Mouse (Mus musculus) heart, postnatal 14 days (tissue): ENCODE measurements at regions not wholly inside any gene's neighbourhood (a gene's known extent, or its start where the extent isn't known, plus 50 kb on each side); places are given as distances from the start of the nearest gene placed in this dataset.

Source experiments
- DNase-seq, 2 experiments: peaks; one replicate each; pipeline ENCODE4 v3.0.0; 2021 to 2022
- intact Hi-C: fragments of 180-260 bp; cut with DNase I; formaldehyde crosslinking; loops from one replicate; pipeline ENCODE4 v1.15.1; 2025

DNA sequence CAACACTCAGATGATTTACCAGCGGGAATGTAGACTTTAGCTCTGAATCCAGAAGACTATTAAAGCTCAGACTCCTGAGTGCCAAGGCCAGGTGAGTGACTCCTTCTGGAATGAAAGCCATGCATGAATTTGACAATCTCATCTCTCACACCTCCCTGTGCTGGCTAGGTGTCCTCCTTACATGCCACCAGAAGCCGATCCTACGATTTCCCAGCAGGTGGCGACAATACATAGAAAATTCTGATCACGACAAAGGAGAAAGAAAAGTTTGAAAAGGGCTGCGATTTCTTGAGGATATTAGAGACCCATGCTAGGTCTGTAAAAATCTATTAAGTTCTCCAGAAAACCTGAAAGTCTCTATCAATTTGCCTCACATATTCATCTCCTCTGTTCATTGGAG is 198.7 kb upstream of the Rasgrp1 start:
- intact Hi-C loops: loop anchor here (2.0 to 5.0 kb wide), 2 partner anchors 569 to 701 kb away; partner anchors contain the start of gene Thbs1
- DNase-seq: peak; percentile 58 to 76

DNA sequence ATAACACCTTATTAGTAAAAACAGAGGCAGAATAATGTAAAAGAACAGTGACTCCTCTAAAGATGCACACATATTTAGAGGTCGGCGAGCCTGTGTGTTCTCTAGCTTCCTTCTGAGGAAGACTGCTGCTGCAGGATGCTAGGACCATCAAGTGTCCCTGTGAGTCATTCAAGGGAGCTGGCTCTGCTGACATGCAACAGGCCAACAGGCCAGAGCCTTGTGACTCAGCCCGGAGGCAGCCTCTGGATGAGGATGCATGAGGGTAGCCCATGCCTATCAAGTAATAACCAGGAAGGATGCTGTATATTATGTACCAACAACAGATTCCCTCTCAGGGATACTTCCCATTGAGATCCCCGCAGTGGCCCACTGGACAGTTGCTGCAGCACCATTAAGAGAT is 199.5 kb upstream of the Rasgrp1 start:
- DNase-seq: peak in 1 of 2 experiments; percentile 2
- intact Hi-C loops: loop anchor here (5.0 kb wide), 1 partner anchor 700 kb away; no protein-coding TSS in a partner anchor

DNA sequence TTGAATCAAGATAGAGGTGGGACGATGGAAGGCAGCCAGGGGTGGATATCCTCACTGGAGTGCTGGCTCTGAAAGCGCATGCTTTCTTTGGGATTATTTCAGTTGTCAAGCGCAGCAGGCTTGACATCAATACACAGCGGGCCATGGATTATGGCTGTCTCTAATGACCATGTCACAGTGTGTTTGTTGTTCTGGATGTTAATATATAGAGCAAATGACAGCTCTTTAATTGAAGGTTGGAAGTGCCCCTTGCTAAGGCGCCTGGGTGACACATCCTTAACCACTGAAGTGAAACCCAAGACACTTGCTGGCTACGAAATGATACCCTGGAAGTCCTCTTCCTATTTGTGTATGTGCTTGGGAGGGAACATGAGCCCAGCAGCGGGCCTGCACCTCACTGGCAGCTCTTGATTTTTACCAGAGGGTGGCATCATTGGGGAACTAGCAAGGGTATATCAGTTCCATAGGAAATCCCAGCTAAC is 200.5 kb upstream of the Rasgrp1 start:
- intact Hi-C loops: loop anchor here (5.0 kb wide), 1 partner anchor 699 kb away; no protein-coding TSS in a partner anchor

DNA sequence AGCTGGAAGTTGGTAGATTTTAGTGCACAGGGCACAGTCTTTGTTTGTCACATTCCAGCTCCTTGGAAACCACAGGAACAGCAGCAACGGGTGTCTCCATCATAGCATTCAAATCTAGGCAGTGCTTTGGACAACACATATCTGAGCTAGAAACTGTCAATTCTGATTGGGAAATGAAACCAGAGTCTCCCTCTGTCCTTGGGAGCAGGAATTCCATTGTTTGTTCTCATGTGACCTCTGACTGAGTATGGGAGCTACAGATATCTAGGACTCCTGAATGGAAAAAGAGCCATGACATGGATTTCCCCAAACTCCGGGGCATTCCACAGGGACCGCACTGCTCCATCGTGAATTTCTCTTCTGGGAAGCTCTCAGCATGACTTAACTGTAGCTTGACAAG is 205.5 kb upstream of the Rasgrp1 start:
- no peak for DNase-seq
- intact Hi-C loops: no loop called here

More for the DNA sequence above, 200.5 kb upstream of the Rasgrp1 start:
- DNase-seq: no peak

DNA sequence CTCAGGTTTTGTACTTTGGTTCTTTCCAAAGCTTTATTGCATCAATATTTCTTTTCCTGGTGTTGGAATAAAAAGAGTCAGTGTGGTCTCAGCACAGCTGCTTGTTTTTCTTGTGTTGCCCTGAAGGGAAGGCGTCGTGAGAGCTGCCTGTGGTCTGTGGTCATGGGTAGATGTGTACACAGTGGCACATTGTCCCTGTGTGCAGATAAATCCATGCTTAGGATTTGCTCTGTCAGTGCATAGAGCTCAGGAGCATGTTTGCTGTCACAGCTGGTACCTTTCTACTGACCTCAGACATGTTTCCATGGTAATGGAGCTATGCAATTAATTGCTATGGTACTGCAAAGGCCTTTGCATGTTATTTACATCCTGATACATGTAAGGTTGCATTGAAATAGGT is 213.5 kb upstream of the Rasgrp1 start:
- no peak for DNase-seq
- intact Hi-C loops: no loop called here

DNA sequence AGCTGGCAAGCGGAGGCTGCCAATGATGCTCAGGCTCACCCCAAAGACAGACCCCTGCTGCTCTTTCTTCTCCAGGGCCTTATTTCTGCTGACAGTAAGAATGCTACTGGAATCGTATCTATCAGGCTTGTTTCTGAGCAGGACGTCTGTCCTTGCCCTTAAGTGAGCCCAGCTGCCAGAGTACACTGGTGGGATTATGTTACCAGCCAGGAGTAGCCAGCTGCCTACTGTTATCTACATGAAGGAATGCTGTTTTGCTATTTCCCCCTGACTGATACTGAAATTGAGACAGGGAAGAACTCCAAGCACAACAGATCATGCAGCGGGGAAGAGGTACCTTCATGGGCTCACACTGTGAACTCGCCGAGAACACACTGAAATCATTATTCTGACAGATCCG is 228.2 kb upstream of the Rasgrp1 start:
- no peak for DNase-seq
- intact Hi-C loops: no loop called here

DNA sequence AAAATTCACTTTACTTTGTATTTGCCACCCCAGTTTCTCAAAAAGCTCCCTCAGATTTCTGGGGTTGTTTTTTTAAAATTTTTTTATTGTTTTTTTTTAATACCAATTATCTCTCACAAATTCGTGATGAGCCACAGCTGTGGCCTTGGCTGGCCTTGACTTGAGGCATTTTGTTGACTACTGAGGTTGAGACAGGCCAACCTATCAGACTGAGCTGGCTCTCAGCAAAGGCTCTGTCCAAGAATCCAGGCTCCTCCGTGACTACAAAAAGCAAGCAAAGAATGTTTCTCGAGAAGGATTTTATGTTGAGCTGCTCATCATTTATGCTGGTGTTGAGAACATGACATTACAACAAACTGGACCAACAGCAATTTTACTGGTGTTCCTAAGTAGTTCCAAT is 244.6 kb upstream of the Rasgrp1 start:
- intact Hi-C loops: no loop called here
- DNase-seq: peak; percentile 24 to 32

DNA sequence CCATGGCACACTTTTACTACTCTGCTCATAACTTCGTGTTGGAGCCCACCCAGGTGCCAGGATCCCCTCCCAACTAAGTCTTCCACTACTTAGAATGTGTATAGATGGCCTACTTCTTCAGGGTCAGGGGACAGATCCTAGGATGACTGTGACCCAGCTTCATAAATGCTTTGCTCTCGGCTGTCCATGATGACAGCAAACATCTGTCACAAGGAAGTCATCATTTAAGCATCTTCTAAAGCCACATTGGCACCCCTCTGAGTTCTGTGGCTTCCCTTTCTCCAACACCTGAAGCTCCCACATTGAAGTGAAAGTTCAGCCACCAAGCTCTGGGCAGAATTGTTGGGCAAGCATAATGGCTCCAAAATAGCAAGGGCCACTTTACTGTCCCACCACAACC is 252.2 kb upstream of the Rasgrp1 start:
- intact Hi-C loops: no loop called here
- DNase-seq: no peak

DNA sequence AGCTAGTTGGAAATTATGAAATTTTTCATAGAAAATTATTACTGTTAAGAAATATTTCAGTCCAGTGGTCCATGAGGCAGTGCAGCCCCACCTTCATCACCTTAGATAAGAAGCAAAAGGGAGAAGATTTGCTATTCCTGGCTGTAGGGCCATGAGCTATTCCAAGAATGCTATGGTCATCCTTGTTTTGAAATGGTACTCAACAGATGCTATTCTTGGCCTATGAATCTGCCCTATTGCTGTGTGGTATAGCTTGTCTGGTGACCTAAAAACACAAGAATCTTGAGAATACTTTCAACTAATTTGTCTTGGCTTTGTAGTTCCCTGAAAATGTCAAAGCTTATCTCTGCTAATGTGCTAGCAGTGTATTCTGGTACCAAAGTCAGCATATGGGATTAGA is 254.8 kb upstream of the Rasgrp1 start:
- intact Hi-C loops: no loop called here
- no peak for DNase-seq

DNA sequence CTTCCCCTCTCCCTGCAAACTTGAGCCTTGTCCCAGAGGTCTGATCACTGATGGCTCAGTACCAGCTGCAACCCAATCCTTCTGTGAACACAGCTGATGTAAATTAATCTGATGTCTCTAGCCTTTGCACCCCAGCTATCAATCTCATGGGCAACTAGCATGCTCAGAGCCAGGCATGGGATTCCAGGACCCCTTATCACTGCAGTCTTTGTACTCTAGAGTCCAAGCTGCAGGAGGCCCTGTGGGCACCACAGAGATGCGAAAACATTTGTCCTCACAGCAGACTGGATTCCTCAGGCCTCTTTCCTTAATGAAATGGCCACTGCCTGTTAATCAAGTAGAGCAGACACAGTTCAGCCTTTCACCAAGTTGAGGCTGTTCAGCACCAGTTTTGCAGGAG is 272.0 kb upstream of the Rasgrp1 start:
- intact Hi-C loops: no loop called here
- DNase-seq: no peak

DNA sequence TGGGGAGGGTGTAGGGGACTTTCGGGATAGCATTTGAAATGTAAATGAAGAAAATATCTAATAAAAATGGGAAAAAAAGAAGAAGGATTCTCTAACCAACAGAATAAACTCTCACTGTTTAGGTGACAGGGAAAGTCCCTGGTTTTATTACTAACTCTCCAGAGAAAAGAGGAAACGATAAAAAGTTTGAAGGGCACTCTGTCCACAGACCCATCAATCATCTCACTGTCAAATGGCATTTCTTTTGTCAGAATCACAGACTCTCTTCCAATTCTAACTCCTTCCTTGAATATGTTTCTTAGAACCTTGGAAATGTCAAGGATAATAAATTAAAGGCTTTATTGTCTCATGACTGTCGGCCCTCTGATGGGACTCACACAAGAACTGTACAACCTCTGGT is 275.3 kb upstream of the Rasgrp1 start:
- no peak for DNase-seq
- intact Hi-C loops: no loop called here

DNA sequence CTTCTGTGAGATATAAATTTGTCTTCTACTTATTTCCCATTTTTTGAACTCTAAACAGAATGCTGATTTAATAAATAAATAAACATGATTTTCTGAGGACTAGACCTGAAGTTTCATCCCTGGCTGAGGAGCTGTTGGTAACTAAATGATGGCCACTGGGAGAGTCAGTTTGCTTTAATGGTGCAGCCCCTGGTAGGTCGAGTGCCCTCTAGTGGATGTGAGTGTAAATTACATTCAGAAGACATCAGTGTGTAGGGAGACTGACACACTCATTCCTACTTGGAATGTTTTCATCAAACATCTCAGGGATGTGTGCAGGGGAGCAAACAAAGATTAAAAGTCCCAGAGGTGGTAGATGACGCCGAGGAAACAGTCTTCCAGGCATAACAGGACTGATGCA is 281.2 kb upstream of the Rasgrp1 start:
- peak in 1 of 2 experiments; percentile 7 for DNase-seq
- intact Hi-C loops: no loop called here

DNA sequence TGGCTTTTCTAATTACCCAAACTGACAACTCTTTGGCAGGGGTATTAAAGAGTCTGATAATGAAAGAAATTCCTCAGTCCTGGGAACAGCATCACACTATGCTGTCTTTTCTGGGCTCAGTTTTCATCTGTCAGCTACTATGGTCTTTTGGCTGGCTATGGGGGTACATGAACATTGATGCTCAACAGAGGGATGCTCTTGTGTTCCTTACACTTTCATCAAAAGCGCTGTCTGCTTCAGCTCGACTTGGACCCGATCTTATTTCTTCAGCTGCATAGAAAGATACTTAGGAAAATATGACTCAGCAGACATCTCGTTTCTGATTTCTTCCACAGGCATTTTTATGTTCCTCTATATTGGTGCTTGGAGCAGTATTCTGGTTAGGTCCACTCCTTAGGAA is 292.1 kb upstream of the Rasgrp1 start:
- DNase-seq: no peak
- intact Hi-C loops: no loop called here

DNA sequence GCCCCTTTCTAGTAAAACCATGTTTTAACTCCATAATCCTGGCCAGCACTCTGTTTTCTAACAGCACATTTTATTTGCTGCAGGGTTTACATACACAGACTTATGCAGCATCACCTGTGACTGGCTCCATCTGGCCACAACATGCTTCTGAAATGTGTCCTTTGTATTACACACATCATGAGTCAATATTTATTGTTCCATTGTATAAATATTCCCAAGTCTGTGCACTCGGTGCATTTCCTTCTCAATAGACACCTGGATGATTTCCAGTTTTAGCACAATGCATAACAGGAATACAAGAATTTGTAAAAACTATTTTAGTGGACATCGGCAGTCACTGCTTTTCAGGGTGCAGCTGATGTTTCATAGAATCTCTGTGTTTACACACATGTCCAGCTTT is 294.6 kb upstream of the Rasgrp1 start:
- intact Hi-C loops: no loop called here
- no peak for DNase-seq

DNA sequence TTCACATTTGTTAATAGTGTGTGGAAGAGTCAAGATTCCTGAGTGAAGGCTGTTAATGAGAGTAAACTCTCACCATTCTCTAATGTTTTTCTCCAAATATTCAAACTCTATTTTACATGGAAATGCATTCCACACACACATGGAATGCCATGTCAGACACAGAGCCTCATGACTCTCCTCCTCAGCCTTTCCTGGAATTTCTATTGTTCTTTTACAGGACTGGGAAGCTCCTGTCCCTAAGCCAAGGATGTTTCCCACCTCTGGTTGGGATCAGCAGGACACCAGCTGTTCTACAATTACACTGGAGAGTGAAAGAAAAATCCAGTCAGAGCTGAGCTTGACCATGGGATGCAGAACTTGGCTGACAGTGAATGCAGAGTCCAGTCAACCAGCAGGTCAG is 309.3 kb upstream of the Rasgrp1 start:
- no peak for DNase-seq
- intact Hi-C loops: no loop called here

DNA sequence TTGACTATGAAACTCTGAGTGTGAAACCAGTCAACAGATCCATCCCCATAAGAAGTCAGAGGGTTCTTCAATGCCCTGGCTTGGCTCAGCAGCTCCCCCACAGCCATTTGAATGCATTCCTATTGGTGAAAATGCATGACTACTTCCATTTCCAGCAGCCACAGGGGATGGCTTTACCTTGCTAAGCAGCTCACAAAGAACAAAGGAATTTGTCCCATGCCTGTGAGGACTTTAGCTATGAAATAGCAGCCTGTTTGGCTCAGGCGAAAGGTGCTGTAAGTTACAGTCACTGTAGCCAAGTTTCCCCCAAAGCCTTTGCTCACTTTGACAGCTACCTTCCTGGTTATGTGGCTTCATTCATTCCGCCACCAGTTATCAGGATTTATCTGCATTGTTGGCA is 309.8 kb upstream of the Rasgrp1 start:
- DNase-seq: no peak
- intact Hi-C loops: no loop called here

DNA sequence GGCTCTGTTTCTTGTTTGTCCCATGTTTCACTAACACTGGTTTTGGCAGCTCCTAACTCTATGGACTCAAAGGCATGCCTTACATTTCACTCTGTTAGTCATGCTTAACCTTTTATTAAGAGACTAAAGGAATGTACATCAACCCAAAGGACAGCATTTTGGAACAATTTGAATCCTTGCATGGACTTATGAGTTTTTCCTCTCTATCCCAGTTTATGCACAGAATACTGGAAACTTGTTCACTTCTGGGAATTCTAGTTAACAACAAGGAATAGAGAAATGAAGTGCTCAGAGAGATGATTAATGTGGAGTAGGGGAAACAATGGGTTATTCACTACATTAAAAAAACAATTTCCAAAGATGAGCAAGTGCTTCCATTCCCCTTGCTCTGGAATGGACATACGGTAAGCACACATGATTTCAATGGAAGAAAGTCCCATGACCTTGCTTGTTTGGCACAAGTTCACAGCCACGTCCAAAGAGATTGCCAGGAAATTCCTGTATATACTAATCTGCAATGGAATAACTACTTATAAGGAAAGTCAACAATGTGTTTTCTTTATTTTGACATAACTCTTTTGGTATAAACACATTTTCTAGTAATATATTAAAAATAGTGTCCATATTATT is 313.9 kb upstream of the Rasgrp1 start:
- no peak for DNase-seq
- intact Hi-C loops: no loop called here

DNA sequence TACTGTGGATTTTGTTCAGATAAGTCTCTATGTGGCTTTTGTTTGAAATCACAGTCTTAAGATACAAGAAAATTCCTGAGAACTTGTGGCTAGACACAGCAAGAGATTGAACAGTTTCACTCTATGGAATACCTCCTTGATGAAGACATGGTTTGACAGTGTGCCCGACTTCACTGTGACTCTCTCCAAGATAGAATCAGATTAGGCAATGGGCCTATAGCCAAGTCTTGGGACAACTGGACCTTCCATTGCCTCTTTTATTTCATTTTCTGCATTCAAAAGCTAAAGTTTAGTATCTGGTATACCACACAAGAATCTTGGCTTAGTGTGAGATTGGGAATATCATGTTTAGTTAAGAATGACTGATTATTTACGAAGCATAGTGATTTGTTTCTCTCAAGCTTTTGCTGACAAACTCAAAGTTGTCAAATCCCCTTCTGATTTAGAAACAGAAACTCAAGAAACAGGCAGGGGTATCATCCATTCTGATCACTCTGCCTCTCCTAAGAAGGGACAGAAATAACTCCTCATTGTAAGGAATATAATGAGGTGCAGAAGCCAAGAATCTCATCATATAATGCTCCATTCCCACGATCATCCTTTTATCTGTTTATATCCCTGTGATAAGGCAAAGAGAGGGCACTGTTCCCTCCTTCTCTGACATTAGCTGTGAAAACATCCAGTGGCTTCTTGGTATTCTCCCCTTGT is 317.6 kb upstream of the Rasgrp1 start:
- intact Hi-C loops: no loop called here
- no peak for DNase-seq

DNA sequence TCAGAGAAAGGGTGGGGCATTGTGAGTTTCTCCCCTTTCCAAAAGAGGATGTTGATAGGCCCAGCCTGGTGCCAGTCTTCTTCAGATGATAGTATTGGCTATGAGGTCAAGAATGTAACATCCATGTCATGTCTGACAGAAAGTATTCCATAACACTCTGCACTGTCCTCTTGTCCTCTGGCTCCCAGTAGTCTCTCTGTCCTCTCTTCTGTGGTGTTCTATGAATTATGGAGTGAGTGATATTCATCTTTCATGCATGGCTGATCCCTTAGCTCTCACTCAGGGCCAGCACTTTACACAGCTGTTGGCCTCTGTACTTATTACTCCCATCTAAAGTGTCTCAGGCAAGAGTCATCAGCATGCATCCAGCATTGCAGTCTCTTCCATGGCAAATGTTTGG is 319.9 kb upstream of the Rasgrp1 start:
- no peak for DNase-seq
- intact Hi-C loops: no loop called here

DNA sequence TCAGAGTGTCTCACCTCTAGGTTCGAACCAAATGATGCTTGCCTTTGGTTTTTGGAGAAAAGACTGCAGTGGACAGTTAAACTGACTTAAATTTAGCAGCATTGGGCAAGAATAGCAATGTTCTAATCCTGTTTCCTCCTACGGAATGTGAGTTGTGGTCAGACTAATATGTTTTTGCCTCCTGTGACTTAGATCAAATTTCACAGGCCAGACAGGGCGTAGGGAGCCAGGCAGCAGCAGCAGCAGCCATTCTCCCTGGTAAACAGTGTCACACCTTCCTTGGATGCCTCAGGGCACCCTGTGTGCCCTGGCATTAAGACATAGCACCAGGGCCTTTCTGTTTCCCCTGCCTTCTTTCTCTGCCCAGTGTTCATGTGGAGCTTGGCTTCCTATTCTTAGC is 323.7 kb upstream of the Rasgrp1 start:
- no peak for DNase-seq
- intact Hi-C loops: no loop called here

DNA sequence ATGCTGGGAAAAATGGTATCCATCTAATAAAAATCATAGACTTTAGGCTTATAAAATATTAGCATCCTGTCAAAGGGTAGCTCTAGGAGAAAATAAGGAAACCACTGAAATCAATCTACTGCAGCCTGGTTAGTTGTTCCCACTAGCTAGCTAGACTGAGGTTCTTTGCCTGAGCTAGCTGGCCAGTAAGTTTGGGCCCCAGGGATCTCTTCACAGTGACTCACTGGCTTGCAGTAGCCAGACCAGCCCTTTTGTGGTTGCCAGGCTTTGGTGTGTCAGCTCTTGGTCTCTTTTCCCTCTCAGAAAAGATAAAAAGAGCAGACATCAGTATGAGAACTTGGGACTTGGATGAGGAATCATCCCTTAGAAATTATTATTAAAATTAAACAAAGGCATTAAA is 325.3 kb upstream of the Rasgrp1 start:
- DNase-seq: peak; percentile 14 to 27
- intact Hi-C loops: no loop called here

DNA sequence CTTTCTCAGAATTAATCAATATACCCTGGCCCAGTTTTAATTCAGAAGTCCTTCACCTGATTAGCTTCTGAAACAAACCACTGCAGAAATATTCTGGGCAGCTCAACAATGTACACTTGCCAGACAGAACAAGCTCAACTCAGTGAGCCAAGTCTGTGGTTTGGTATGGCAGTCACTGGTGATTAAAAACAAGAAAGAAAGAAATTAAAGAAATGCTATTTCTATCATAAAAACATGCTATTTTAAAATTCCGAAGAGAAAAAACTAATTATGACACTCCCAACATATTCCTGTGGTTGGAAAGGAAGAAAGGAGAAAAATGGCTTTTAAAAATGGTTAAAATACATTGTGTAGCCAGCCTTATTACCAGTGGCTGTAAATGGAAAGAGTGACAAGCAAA is 332.1 kb upstream of the Rasgrp1 start:
- intact Hi-C loops: no loop called here
- DNase-seq: no peak
